Mouse (Mus musculus) erythroblast, embryonic 14.5 days (primary cell): ENCODE data around the gene Pknox2.

Source experiments
- GATA1 ChIP-seq: IDR thresholded peaks from 2 replicates; pipeline ENCODE4 v1.6.1; 2012; ENCODE audit warnings: low read length, inconsistent platforms, mixed read lengths
- TAL1 ChIP-seq: IDR thresholded peaks from 3 replicates; pipeline ENCODE4 v1.6.1; 2012; ENCODE audit warnings: low read length, inconsistent platforms, mixed read lengths

GRCm38 (mm10) chr9:36941565-36941964, 205.6 kb downstream of the Pknox2 start:
- TF ChIP-seq TAL1 (no peak), GATA1 (no peak)
